11 mouse cellular contexts compared by ENCODE assay signal in the genomic region with DNA sequence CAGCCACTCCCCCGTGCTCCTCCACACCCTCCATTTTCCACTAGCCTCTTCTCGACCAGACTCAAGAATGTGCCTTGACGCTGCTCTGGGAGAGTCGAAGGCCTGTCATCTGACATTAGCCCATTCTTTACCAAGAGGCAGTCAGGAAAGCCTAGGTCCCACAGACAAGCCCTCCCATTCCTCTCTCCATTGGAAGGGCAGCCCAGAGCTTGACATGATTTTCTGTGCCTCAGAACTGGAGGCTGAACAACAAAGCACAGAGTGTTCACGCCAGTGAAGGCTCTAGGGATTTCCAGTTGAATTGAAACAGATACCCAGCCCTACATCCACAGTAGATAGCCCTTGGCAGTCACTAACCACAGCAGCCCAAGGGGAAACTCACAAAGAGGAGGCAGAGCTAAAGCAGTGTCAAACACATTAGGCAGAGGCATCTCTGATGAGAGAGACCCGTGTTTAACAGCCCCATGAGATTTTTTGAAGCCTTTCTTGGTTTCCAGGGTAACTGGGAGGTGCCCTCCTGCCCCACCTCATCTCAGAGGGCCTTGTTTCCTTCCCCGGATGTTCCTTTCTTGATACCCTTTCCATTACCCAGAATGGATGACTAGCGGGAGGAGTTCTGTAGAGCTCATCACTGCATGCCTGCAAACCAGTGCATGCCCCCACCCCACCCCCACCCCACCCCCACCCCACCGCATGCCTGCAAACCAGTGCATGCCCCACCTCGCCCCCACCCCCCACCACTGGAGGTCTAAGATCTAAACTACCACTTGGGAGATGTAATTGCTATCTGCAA. TPM values are rescaled to one million over a fixed set of nuclear protein-coding genes. Genes with fewer than 3 reads are reported as not detected.
DNase-seq lines count a peak whose midpoint lies in the region; ATAC-seq lines count a peak whose summit lies in the region.
"Had no signal": no experiment of that assay in that cellular context is flagged by ENCODE, and none has a peak within 500 bp of the region (broad histone marks: within the 10 kb centered on the region; RNA-seq: fewer than 3 reads in every experiment).

No protein-coding gene starts in this region.

- peak; percentile 15 to 22 for DNase-seq in kidney, postnatal 4 days
- DNase-seq in kidney, postnatal 36 days: no peak
- DNase-seq in gastrocnemius, postnatal 36 days: peak; percentile 48 to 56
- DNase-seq in hindbrain, embryonic 14.5 days (ENCODE audit: low spot score): no peak
- peak; percentile 80 for DNase-seq in retina, postnatal 1 day
- DNase-seq in thymus, postnatal 10 days (ENCODE audit: low spot score in 2 of 2): no peak
- no peak for DNase-seq in thymus, postnatal 4 days
- no peak for DNase-seq in urinary bladder, adult 18-20 months (ENCODE audit: low spot score in 2 of 2)

- H3K4me3 ChIP-seq in hindbrain, embryonic 14.5 days (replicated peaks; ENCODE audit: low read length): no peak overlapping the region
- H3K4me3 ChIP-seq: stomach, embryonic 15.5 days had no signal

- H3K36me3 ChIP-seq in hindbrain, embryonic 14.5 days (replicated peaks; ENCODE audit: control insufficient read depth, insufficient read depth): no peaks in the 10 kb centered on the region
- H3K36me3 ChIP-seq: stomach, embryonic 15.5 days had no signal

- no peaks in the 10 kb centered on the region for H3K9me3 ChIP-seq in hindbrain, embryonic 14.5 days (ENCODE audit: control insufficient read depth, low read length)
- H3K9me3 ChIP-seq: stomach, embryonic 15.5 days had no signal

- H3K27me3 ChIP-seq in hindbrain, embryonic 14.5 days (ENCODE audit: control insufficient read depth, insufficient read depth, low read length): no peaks in the 10 kb centered on the region
- H3K27me3 ChIP-seq: CH12.LX; stomach, embryonic 15.5 days had no signal

- no peaks in the 10 kb centered on the region; the same call in 1 of the 2 replicates for H3K4me1 ChIP-seq in hindbrain, embryonic 14.5 days (replicated peaks; ENCODE audit: control insufficient read depth, insufficient read depth, low read length)
- H3K4me1 ChIP-seq: stomach, embryonic 15.5 days had no signal

- ATAC-seq in hindbrain, embryonic 14.5 days (ENCODE audit: low FRiP score): peak; percentile 76

- no peak overlapping the region for H3K4me2 ChIP-seq in hindbrain, embryonic 14.5 days (replicated peaks)
- H3K4me2 ChIP-seq: stomach, embryonic 15.5 days had no signal

- H3K9ac ChIP-seq in hindbrain, embryonic 14.5 days: no peak overlapping the region
- H3K9ac ChIP-seq: stomach, embryonic 15.5 days had no signal

- WGBS in hindbrain, embryonic 14.5 days: 28% methylated on average over 10 of the region's 10 CpGs

- intact Hi-C loops in gastrocnemius, postnatal 36 days (cut with DNase I): no loop called here

- H3K27ac ChIP-seq in hindbrain, embryonic 14.5 days: peak overlapping the region; percentile 48; the same call in 1 of the 2 replicates
- H3K27ac ChIP-seq: stomach, embryonic 15.5 days had no signal

RNA-seq across cellular contexts. Expression of a gene that starts 13.7 kb away (rescaled TPM):
- total RNA-seq in gastrocnemius, postnatal 36 days (2021): 1 to 10 TPM; 1.6 to 2.8 TPM
- polyA plus RNA-seq in hindbrain, embryonic 14.5 days (2014; fragmentation: Nextera tagmentation; extraction: Ambion mirVana): 4.3 TPM in 2 replicates
- total RNA-seq: CH12.LX; megakaryocyte, adult 5-6 weeks had no signal

Comparison
In these comparisons a context has a peak if more than half of its experiments do, and no peak if none do; other contexts are left out.
1. DNase-seq: peak in kidney, postnatal 4 days (2 of 2), gastrocnemius, postnatal 36 days (2 of 2) and retina, postnatal 1 day (single experiment); none in kidney, postnatal 36 days (0 of 2), hindbrain, embryonic 14.5 days (single experiment), thymus, postnatal 10 days (0 of 2), thymus, postnatal 4 days (single experiment) and urinary bladder, adult 18-20 months (0 of 2).